Mouse (Mus musculus): Measurements from ENCODE around the gene Osbpl9. TPM values are rescaled to one million over a fixed set of nuclear protein-coding genes. Genes with fewer than 3 reads are reported as not detected.

Gene Osbpl9
- total and polyA plus RNA-seq, 3 experiments: 91.6 to 102 (median 92.3) TPM

- H3K36me3 ChIP-seq (ENCODE audit: control insufficient read depth, insufficient read depth, low read length): no peaks in the 10 kb centered on the region
- intact Hi-C loops (cut with DNase I): no loop called here
- peak overlapping the region; percentile 36 for H3K27ac ChIP-seq
- TF ChIP-seq EP300 (IDR thresholded peaks at IDR 0.05; ENCODE audit: insufficient read depth, low read depth, low read length) (no peak), CTCF (IDR thresholded peaks at IDR 0.05) (no peak), POLR2A (IDR thresholded peaks at IDR 0.05; ENCODE audit: insufficient read depth, low read depth, low read length) (no peak)
- H3K4me1 ChIP-seq (ENCODE audit: control insufficient read depth, insufficient read depth, low read length): peaks cover 2% of the 10 kb centered on the region; the same call in 1 of the 2 replicates
- DNase-seq: no peak
- H3K9ac ChIP-seq (ENCODE audit: low read depth, low read length): no peak overlapping the region
- no peaks in the 10 kb centered on the region for H3K27me3 ChIP-seq (ENCODE audit: control insufficient read depth, insufficient read depth, low read length)
- H3K4me3 ChIP-seq: no peak overlapping the region
- no peaks in the 10 kb centered on the region for H3K79me2 ChIP-seq (replicated peaks; ENCODE audit: control insufficient read depth, insufficient read depth, low read length)
These were observed 39.1 kb upstream of the Osbpl9 start for GRCm38 (mm10) chr4:109241221-109241620.

GRCm38 (mm10) chr4:109238428-109239268 is 36.6 kb upstream of the Osbpl9 start:
- H3K27me3 ChIP-seq (ENCODE audit: control insufficient read depth, insufficient read depth, low read length): no peaks in the 10 kb centered on the region
- H3K27ac ChIP-seq: no peak overlapping the region
- peak in 1 of 2 experiments; percentile 36 for DNase-seq
- H3K4me1 ChIP-seq (ENCODE audit: control insufficient read depth, insufficient read depth, low read length): no peaks in the 10 kb centered on the region; the same call in 1 of the 2 replicates
- no peaks in the 10 kb centered on the region for H3K36me3 ChIP-seq (ENCODE audit: control insufficient read depth, insufficient read depth, low read length)
- TF ChIP-seq EP300 (IDR thresholded peaks at IDR 0.05; ENCODE audit: insufficient read depth, low read depth, low read length) (no peak), POLR2A (IDR thresholded peaks at IDR 0.05; ENCODE audit: insufficient read depth, low read depth, low read length) (no peak), CTCF (IDR thresholded peaks at IDR 0.05) (no peak)
- 75% methylated on average over 24 of the region's 24 CpGs for whole genome bisulfite sequencing
- no peaks in the 10 kb centered on the region for H3K79me2 ChIP-seq (replicated peaks; ENCODE audit: control insufficient read depth, insufficient read depth, low read length)
- intact Hi-C loops (cut with DNase I): no loop called here
- no peak overlapping the region for H3K9ac ChIP-seq (ENCODE audit: low read depth, low read length)
- no peak overlapping the region for H3K4me3 ChIP-seq

GRCm38 (mm10) chr4:109236186-109236879 is 34.3 kb upstream of the Osbpl9 start:
- Histone ChIP-seq H3K4me1 (ENCODE audit: control insufficient read depth, insufficient read depth, low read length) (no peaks in the 10 kb centered on the region; the same call in 1 of the 2 replicates), H3K79me2 (replicated peaks; ENCODE audit: control insufficient read depth, insufficient read depth, low read length) (no peaks in the 10 kb centered on the region), H3K4me3 (no peak overlapping the region), H3K9ac (ENCODE audit: low read depth, low read length) (no peak overlapping the region), H3K27me3 (ENCODE audit: control insufficient read depth, insufficient read depth, low read length) (no peaks in the 10 kb centered on the region), H3K36me3 (ENCODE audit: control insufficient read depth, insufficient read depth, low read length) (no peaks in the 10 kb centered on the region), H3K27ac (no peak overlapping the region)
- DNase-seq: no peak
- TF ChIP-seq POLR2A (IDR thresholded peaks at IDR 0.05; ENCODE audit: insufficient read depth, low read depth, low read length) (no peak), EP300 (IDR thresholded peaks at IDR 0.05; ENCODE audit: insufficient read depth, low read depth, low read length) (no peak), CTCF (IDR thresholded peaks at IDR 0.05) (no peak)
- intact Hi-C loops (cut with DNase I): no loop called here
- 88% methylated on average over 7 of the region's 7 CpGs for WGBS

GRCm38 (mm10) chr4:109234806-109235350 is 32.8 kb upstream of the Osbpl9 start:
- Histone ChIP-seq H3K36me3 (ENCODE audit: control insufficient read depth, insufficient read depth, low read length) (no peaks in the 10 kb centered on the region), H3K79me2 (replicated peaks; ENCODE audit: control insufficient read depth, insufficient read depth, low read length) (no peaks in the 10 kb centered on the region), H3K27ac (no peak overlapping the region), H3K9ac (ENCODE audit: low read depth, low read length) (no peak overlapping the region), H3K27me3 (ENCODE audit: control insufficient read depth, insufficient read depth, low read length) (no peaks in the 10 kb centered on the region), H3K4me1 (ENCODE audit: control insufficient read depth, insufficient read depth, low read length) (no peaks in the 10 kb centered on the region), H3K4me3 (no peak overlapping the region)
- intact Hi-C loops (cut with DNase I): no loop called here
- TF ChIP-seq POLR2A (IDR thresholded peaks at IDR 0.05; ENCODE audit: insufficient read depth, low read depth, low read length): no peak
- TF ChIP-seq EP300 (IDR thresholded peaks at IDR 0.05; ENCODE audit: insufficient read depth, low read depth, low read length): no peak
- TF ChIP-seq CTCF (IDR thresholded peaks at IDR 0.05): no peak
- 57% methylated on average over 9 of the region's 9 CpGs for WGBS
- DNase-seq: no peak

- Histone ChIP-seq H3K27me3 (ENCODE audit: control insufficient read depth, insufficient read depth, low read length) (no peaks in the 10 kb centered on the region), H3K4me3 (no peak within 1 kb of the TSS), H3K4me1 (ENCODE audit: control insufficient read depth, insufficient read depth, low read length) (no peaks in the 10 kb centered on the region), H3K27ac (no peak within 1 kb of the TSS), H3K36me3 (ENCODE audit: control insufficient read depth, insufficient read depth, low read length) (no peaks in the 10 kb centered on the region), H3K9ac (ENCODE audit: low read depth, low read length) (no peak within 1 kb of the TSS), H3K79me2 (replicated peaks; ENCODE audit: control insufficient read depth, insufficient read depth, low read length) (no peaks in the 10 kb centered on the region)
- 89% methylated on average over 2 of the region's 2 CpGs for WGBS
- intact Hi-C loops (cut with DNase I): no loop called here
- TF ChIP-seq CTCF (IDR thresholded peaks at IDR 0.05) (no peak), EP300 (IDR thresholded peaks at IDR 0.05; ENCODE audit: insufficient read depth, low read depth, low read length) (no peak), POLR2A (IDR thresholded peaks at IDR 0.05; ENCODE audit: insufficient read depth, low read depth, low read length) (no peak)
- DNase-seq: no peak
These were observed 32.1 kb upstream of the Osbpl9 start, which contains the start of gene Calr4 for GRCm38 (mm10) chr4:109234185-109234584. Gene Calr4 (plus strand): TSS chr4:109234485.
